Mouse (Mus musculus) heart, adult 18-20 months (tissue): ENCODE data around the gene Psenen. TPM values are rescaled to one million over a fixed set of nuclear protein-coding genes. Genes with fewer than 3 reads are reported as not detected.

Experiments
- DNase-seq, 2 experiments: peaks; one replicate each; pipeline ENCODE4 v3.0.0; 2021 to 2022; ENCODE audit warnings: mixed read lengths in 1 of 2
- long read RNA-seq, 2 experiments: library from polyadenylated mRNA; stranded (forward); transcript quantifications; one replicate each; pipeline ENCODE4 v2.0.0; 2021
- total RNA-seq, 2 experiments: library from RNA; stranded (reverse); gene quantifications; 2 replicates each; pipeline ENCODE4 v1.2.3; 2021

Gene Psenen
- total RNA-seq, result 10 to 100 TPM; 80.1 to 84.4 TPM
- long read RNA-seq, experiment 1, transcript Psenen-201 (4 exons, 708 nt), result major isoform, 45 of 55 reads
- long read RNA-seq, experiment 1, transcript Psenen-203 (3 exons, 669 nt), result minor isoform, 6 of 55 reads
- long read RNA-seq, experiment 1, partial matches to known transcripts, result 0 of 55 reads
- long read RNA-seq, experiment 1, other reads (novel, unspliced or antisense), result 2 of 55 reads
- long read RNA-seq, experiment 2, transcript Psenen-203 (3 exons, 669 nt), result minor isoform, 8 of 37 reads
- long read RNA-seq, experiment 2, transcript Psenen-201 (4 exons, 708 nt), result major isoform, 27 of 37 reads
- long read RNA-seq, experiment 2, partial matches to known transcripts, result 0 of 37 reads
- long read RNA-seq, experiment 2, other reads (novel, unspliced or antisense), result 2 of 37 reads

- peak; percentile 97 to 98 for DNase-seq
Measured at GRCm38 (mm10) chr7:30563117-30563905, at the start of gene Psenen, which contains the start of the genes U2af1l4 and Gm49396. Gene Psenen, minus strand, starts transcription at chr7:30563627. Gene U2af1l4, plus strand, starts transcription at chr7:30563301. Gene Gm49396, plus strand, starts transcription at chr7:30563344.

GRCm38 (mm10) chr7:30612654-30613402 is 49.4 kb upstream of the Psenen start, which contains the start of gene Upk1a:
Gene Upk1a, minus strand, starts transcription at chr7:30612847.
- DNase-seq, result no peak

- peak; percentile 52 to 77 for DNase-seq
Measured at GRCm38 (mm10) chr7:30610043-30610442, 46.6 kb upstream of the Psenen start.

- no peak for DNase-seq
Measured at GRCm38 (mm10) chr7:30608476-30608875, 45.0 kb upstream of the Psenen start.

- peak; percentile 39 to 57 for DNase-seq
Measured at GRCm38 (mm10) chr7:30607706-30608309, 44.4 kb upstream of the Psenen start.

- no peak for DNase-seq
Measured at GRCm38 (mm10) chr7:30604944-30605343, 41.5 kb upstream of the Psenen start.

- DNase-seq, result no peak
Measured at GRCm38 (mm10) chr7:30604424-30604823, 41.0 kb upstream of the Psenen start.

GRCm38 (mm10) chr7:30602583-30602982 is 39.2 kb upstream of the Psenen start:
- DNase-seq, result no peak

GRCm38 (mm10) chr7:30600651-30601050 is 37.2 kb upstream of the Psenen start:
- no peak for DNase-seq

GRCm38 (mm10) chr7:30599933-30600353 is 36.5 kb upstream of the Psenen start:
- peak; percentile 82 to 89 for DNase-seq

GRCm38 (mm10) chr7:30598786-30599185 is 35.4 kb upstream of the Psenen start, which contains the start of gene Zbtb32:
Gene Zbtb32, minus strand, starts transcription at chr7:30598909.
- DNase-seq, result no peak

GRCm38 (mm10) chr7:30596811-30597210 is 33.4 kb upstream of the Psenen start:
- DNase-seq, result no peak

- no peak for DNase-seq
Measured at GRCm38 (mm10) chr7:30596093-30596492, 32.7 kb upstream of the Psenen start.

GRCm38 (mm10) chr7:30594510-30595024 is 31.1 kb upstream of the Psenen start:
- DNase-seq, result no peak

- DNase-seq, result no peak
Measured at GRCm38 (mm10) chr7:30593579-30594509, 30.4 kb upstream of the Psenen start.

GRCm38 (mm10) chr7:30592772-30593423 is 29.5 kb upstream of the Psenen start:
- no peak for DNase-seq

- no peak for DNase-seq
Measured at GRCm38 (mm10) chr7:30591605-30591951, 28.2 kb upstream of the Psenen start.

GRCm38 (mm10) chr7:30590927-30591604 is 27.6 kb upstream of the Psenen start:
- no peak for DNase-seq
